Mouse (Mus musculus) urinary bladder, adult 2 months (tissue): ENCODE measurements around the gene Olfr1312. TPM values are rescaled to one million over a fixed set of nuclear protein-coding genes. Genes with fewer than 3 reads are reported as not detected.
"Not testable (repeated sequence)": the region's sequence is repeated elsewhere in the genome, so short reads cannot be mapped to it uniquely, and the experiment has no call there.

Experiments used
- DNase-seq: peaks from one replicate; pipeline ENCODE4 v3.0.0; 2022; ENCODE audit warnings: low spot score
- polyA plus RNA-seq: library from polyadenylated mRNA; depleted of rRNA; stranded (reverse); fragments of >200 nt; gene quantifications from 2 replicates; pipeline ENCODE4 v1.2.3, GENCODE M21; 2012; rRNA removed

Gene Olfr1312
- polyA plus RNA-seq: not detected in 2 replicates

GRCm38 (mm10) chr2:112050138-112050537 is at the start of gene Olfr1312:
Gene Olfr1312, minus strand, starts transcription at chr2:112050238.
- DNase-seq: no peak

- DNase-seq: no peak
These were observed 46.6 kb upstream of the Olfr1312 start, which contains the start of gene Olfr1314 for GRCm38 (mm10) chr2:112096681-112097080. Gene Olfr1314, minus strand, starts transcription at chr2:112096781.

- no peak for DNase-seq
These were observed 27.7 kb upstream of the Olfr1312 start, which contains the start of gene Olfr1313 for GRCm38 (mm10) chr2:112077743-112078142. Gene Olfr1313, minus strand, starts transcription at chr2:112077843.

- not testable (repeated sequence) for DNase-seq
These were observed 23.1 kb downstream of the Olfr1312 start for GRCm38 (mm10) chr2:112026971-112027370.

GRCm38 (mm10) chr2:112024312-112024711 is 25.7 kb downstream of the Olfr1312 start, which contains the start of gene Olfr1311:
Gene Olfr1311, minus strand, starts transcription at chr2:112024412.
- DNase-seq: no peak

- no peak for DNase-seq
These were observed 35.1 kb downstream of the Olfr1312 start for GRCm38 (mm10) chr2:112014900-112015299.

GRCm38 (mm10) chr2:112012608-112013007 is 37.4 kb downstream of the Olfr1312 start, which contains the start of gene Olfr1310:
Gene Olfr1310, minus strand, starts transcription at chr2:112012708.
- DNase-seq: no peak

- DNase-seq: no peak
These were observed 59.9 kb downstream of the Olfr1312 start, which contains the start of gene Olfr1309 for GRCm38 (mm10) chr2:111990181-111990580. Gene Olfr1309, minus strand, starts transcription at chr2:111990281.

Other genes starting within 250 kb of the Olfr1312 start
- gene Olfr1303, start 229.9 kb downstream of the Olfr1312 start, polyA plus RNA-seq: not detected in 2 replicates
- not detected in 2 replicates for gene Olfr1305, start 173.1 kb downstream of the Olfr1312 start, polyA plus RNA-seq
- not detected in 2 replicates for gene Olfr1306, start 134.0 kb downstream of the Olfr1312 start, polyA plus RNA-seq
- not detected in 2 replicates for gene Olfr1307, start 100.8 kb downstream of the Olfr1312 start, polyA plus RNA-seq
- gene Olfr1308, start 85.3 kb downstream of the Olfr1312 start, polyA plus RNA-seq: not detected in 2 replicates
- not detected in 2 replicates for gene Olfr1309, start 60.0 kb downstream of the Olfr1312 start, polyA plus RNA-seq
- gene Olfr1310, start 37.5 kb downstream of the Olfr1312 start, polyA plus RNA-seq: not detected in 2 replicates
- gene Olfr1311, start 25.8 kb downstream of the Olfr1312 start, polyA plus RNA-seq: not detected in 2 replicates
- not detected in 2 replicates for gene Olfr1313, start 27.6 kb upstream of the Olfr1312 start, polyA plus RNA-seq
- gene Olfr1314, start 46.5 kb upstream of the Olfr1312 start, polyA plus RNA-seq: 0.08 TPM in 1 of 2 replicates, not detected in the other
- not detected in 2 replicates for gene Olfr1315-ps1, start 65.2 kb upstream of the Olfr1312 start, polyA plus RNA-seq
- gene Olfr1316, start 84.7 kb upstream of the Olfr1312 start, polyA plus RNA-seq: not detected in 2 replicates
- not detected in 2 replicates for gene Olfr1317, start 90.1 kb upstream of the Olfr1312 start, polyA plus RNA-seq
- gene Olfr1318, start 104.0 kb upstream of the Olfr1312 start, polyA plus RNA-seq: not detected in 2 replicates
- 49.2 and 51.3 TPM in 2 replicates for gene Lpcat4, start 189.2 kb upstream of the Olfr1312 start, polyA plus RNA-seq
- not detected in 2 replicates for gene Nutm1, start 209.1 kb upstream of the Olfr1312 start, polyA plus RNA-seq
- 101 and 145 TPM in 2 replicates for gene Nop10, start 211.7 kb upstream of the Olfr1312 start, polyA plus RNA-seq
- gene Slc12a6, start 215.6 kb upstream of the Olfr1312 start, polyA plus RNA-seq: 80.4 and 84.2 TPM in 2 replicates
- gene Gm21985, start 216.1 kb upstream of the Olfr1312 start, polyA plus RNA-seq: 0.03 and 0.06 TPM in 2 replicates